Mouse (Mus musculus) heart, embryonic 12.5 days (tissue): ENCODE results near the gene Lrrc74a. TPM values are rescaled to one million over a fixed set of nuclear protein-coding genes. Genes with fewer than 3 reads are reported as not detected.

Experiments used
- ATAC-seq: fragments of 200-750 bp; cut with Nextera tagmentation; 2 replicates; pipeline ENCODE4 v1.8.0; 2017; ENCODE audit warnings: moderate TSS enrichment, moderate library complexity; ENCODE audit not compliant: insufficient number of reproducible peaks, low FRiP score
- H3K27ac ChIP-seq: fragments of 300-500 bp; sonication (generic); 2 replicates; pipeline ENCODE4 v1.5.1; 2016; ENCODE audit warnings: mild to moderate bottlenecking, moderate library complexity; ENCODE audit not compliant: poor library complexity, severe bottlenecking
- H3K27me3 ChIP-seq: fragments of 300-500 bp; sonication (generic); replicated peaks from 2 replicates; pipeline ENCODE4 v1.6.1; 2016; ENCODE audit warnings: mild to moderate bottlenecking, moderate library complexity
- H3K36me3 ChIP-seq: fragments of 300-500 bp; sonication (generic); 2 replicates; pipeline ENCODE4 v1.6.1; 2016; ENCODE audit warnings: mild to moderate bottlenecking, moderate library complexity
- H3K4me1 ChIP-seq: fragments of 300-500 bp; sonication (generic); replicated peaks from 2 replicates; pipeline ENCODE4 v1.6.1; 2016; ENCODE audit warnings: mild to moderate bottlenecking
- H3K4me2 ChIP-seq: fragments of 300-500 bp; sonication (generic); 2 replicates; pipeline ENCODE4 v1.6.1; 2016; ENCODE audit warnings: mild to moderate bottlenecking, moderate library complexity
- H3K4me3 ChIP-seq: fragments of 300-500 bp; sonication (generic); 2 replicates; pipeline ENCODE4 v1.5.1; 2016; ENCODE audit warnings: mild to moderate bottlenecking
- H3K9ac ChIP-seq: fragments of 300-500 bp; sonication (generic); 2 replicates; pipeline ENCODE4 v1.6.1; 2016; ENCODE audit warnings: mild to moderate bottlenecking, moderate library complexity
- H3K9me3 ChIP-seq: fragments of 300-500 bp; sonication (generic); replicated peaks from 2 replicates; pipeline ENCODE4 v1.6.1; 2016; ENCODE audit warnings: mild to moderate bottlenecking, moderate library complexity
- WGBS: fragments of 180-500 bp; shearing (Covaris S2); methylation state at CpG from one replicate; pipeline ENCODE4 v1.1.7; 2016; 5-methylcytosine and 5-hydroxymethylcytosine counted together
- polyA plus RNA-seq: library from polyadenylated mRNA; unstranded; fragments of >200 nt; fragmentation: Nextera tagmentation; extraction: Ambion mirVana; gene quantifications from 2 replicates; pipeline ENCODE4 v1.2.1, GENCODE M21; 2016

Lrrc74a gene
- polyA plus RNA-seq, 1 experiment from 2014 or later, result not detected

- 75% methylated on average over 2 of the region's 2 CpGs for WGBS
- Histone ChIP-seq H3K9ac (no peak overlapping the region), H3K4me1 (peaks cover 52% of the 10 kb centered on the region), H3K4me2 (no peak overlapping the region), H3K36me3 (peaks cover 16% of the 10 kb centered on the region), H3K27me3 (no peaks in the 10 kb centered on the region), H3K4me3 (no peak overlapping the region), H3K27ac (no peak overlapping the region), H3K9me3 (peaks cover 4% of the 10 kb centered on the region; the same call in 1 of the 2 replicates)
- ATAC-seq, result no peak
Measured at GRCm38 (mm10) chr12:86697996-86698395, 36.2 kb upstream of the Lrrc74a start.

- H3K27ac ChIP-seq, result no peak overlapping the region
- H3K4me2 ChIP-seq, result no peak overlapping the region
- H3K9me3 ChIP-seq, result peaks cover 4% of the 10 kb centered on the region; the same call in 1 of the 2 replicates
- peaks cover 47% of the 10 kb centered on the region for H3K4me1 ChIP-seq
- no peaks in the 10 kb centered on the region for H3K27me3 ChIP-seq
- no peak overlapping the region for H3K4me3 ChIP-seq
- no peak for ATAC-seq
- H3K9ac ChIP-seq, result no peak overlapping the region
- H3K36me3 ChIP-seq, result peaks cover 20% of the 10 kb centered on the region
Measured at GRCm38 (mm10) chr12:86698537-86698936, 35.6 kb upstream of the Lrrc74a start.

DNA sequence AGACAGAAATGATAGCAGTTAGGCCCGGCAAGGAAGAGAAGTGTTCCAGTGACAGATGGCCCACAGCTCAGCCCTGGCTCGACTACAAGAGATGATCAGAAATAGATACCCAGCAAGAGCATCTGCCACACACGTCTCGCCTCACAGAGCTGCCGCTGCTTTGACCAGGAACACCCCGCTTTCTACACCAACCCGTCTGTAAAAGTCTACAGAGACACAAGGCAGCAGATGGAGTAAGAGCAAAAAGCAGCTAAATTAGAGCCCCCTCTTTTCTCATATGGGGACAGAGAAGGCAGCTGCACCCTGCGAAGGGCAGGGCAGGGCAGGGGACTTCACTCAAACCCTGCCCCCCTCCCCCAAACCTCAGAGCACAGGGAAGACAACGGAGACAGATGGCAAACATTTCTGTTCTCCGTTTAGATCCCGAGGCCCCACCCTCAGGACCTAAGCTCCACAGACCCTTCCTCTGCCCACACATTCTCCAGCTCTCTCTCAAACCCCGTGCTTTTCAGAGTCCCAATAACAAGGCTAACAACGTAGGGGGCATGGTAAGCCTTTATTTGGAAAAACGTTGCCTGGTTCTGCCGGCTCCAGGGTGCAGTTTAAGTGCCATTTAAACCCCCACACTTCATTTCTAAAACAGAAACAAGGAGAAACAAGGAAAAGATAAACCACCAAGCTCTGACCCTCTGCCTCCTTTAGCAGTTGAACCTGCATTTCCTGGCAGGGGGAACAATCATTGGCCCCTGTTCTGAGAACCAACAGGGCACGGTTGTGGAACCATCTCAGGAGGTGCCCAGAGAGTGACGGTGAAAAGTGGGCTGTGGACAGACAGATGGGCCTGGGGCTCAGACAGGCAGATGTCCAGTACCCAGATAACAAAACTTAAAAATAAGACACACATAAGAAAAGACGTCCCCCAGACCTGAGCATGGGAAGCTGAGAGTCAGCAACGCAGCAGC lies 33.9 kb upstream of the Lrrc74a start:
- peaks cover 4% of the 10 kb centered on the region; the same call in 1 of the 2 replicates for H3K9me3 ChIP-seq
- H3K27me3 ChIP-seq, result no peaks in the 10 kb centered on the region

GRCm38 (mm10) chr12:86700927-86701310 lies 33.2 kb upstream of the Lrrc74a start:
- no peak for ATAC-seq
- peaks cover 28% of the 10 kb centered on the region for H3K36me3 ChIP-seq
- 84% methylated on average over 4 of the region's 4 CpGs for WGBS
- H3K27ac ChIP-seq, result no peak overlapping the region
- H3K9me3 ChIP-seq, result peaks cover 4% of the 10 kb centered on the region; the same call in 1 of the 2 replicates
- no peak overlapping the region for H3K9ac ChIP-seq
- no peak overlapping the region for H3K4me3 ChIP-seq
- H3K27me3 ChIP-seq, result no peaks in the 10 kb centered on the region
- peaks cover 25% of the 10 kb centered on the region for H3K4me1 ChIP-seq
- no peak overlapping the region for H3K4me2 ChIP-seq

More for the DNA sequence above, 33.9 kb upstream of the Lrrc74a start:
- Histone ChIP-seq H3K4me2 (no peak overlapping the region), H3K4me3 (no peak overlapping the region), H3K36me3 (peaks cover 28% of the 10 kb centered on the region), H3K4me1 (peaks cover 32% of the 10 kb centered on the region), H3K27ac (no peak overlapping the region), H3K9ac (peak overlapping the region; percentile 21; the same call in 1 of the 2 replicates)
- 31% methylated on average over 19 of the region's 19 CpGs for WGBS
- ATAC-seq, result no peak

DNA sequence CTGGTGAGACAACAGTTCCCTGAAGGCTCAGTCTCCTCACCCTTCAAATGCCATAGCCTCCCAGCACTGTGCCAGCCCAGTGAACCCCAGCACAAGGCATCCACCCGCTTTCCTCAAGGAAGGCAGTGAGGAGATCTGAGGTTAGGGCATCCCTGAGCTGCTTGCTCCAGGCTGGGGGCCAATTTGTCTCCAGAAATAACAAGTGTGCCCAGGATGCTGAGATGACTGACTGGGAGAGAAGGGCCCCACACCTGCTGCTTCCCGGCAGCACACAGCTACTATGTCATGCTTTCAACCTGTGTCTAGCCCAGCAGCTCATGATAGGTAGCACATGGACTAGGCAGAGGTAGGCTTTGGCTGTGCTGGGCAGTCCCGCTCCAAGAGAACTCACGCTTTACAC lies 32.7 kb upstream of the Lrrc74a start:
- no peak overlapping the region for H3K9ac ChIP-seq
- H3K4me1 ChIP-seq, result peaks cover 23% of the 10 kb centered on the region
- ATAC-seq, result no peak
- no peak overlapping the region for H3K27ac ChIP-seq
- H3K27me3 ChIP-seq, result no peaks in the 10 kb centered on the region
- 89% methylated on average over 4 of the region's 4 CpGs for WGBS
- no peak overlapping the region for H3K4me3 ChIP-seq
- H3K36me3 ChIP-seq, result peaks cover 28% of the 10 kb centered on the region
- peaks cover 4% of the 10 kb centered on the region; the same call in 1 of the 2 replicates for H3K9me3 ChIP-seq
- no peak overlapping the region for H3K4me2 ChIP-seq

- no peaks in the 10 kb centered on the region for H3K27me3 ChIP-seq
- peaks cover 23% of the 10 kb centered on the region for H3K4me1 ChIP-seq
- no peak for ATAC-seq
- H3K36me3 ChIP-seq, result peaks cover 22% of the 10 kb centered on the region
- 86% methylated on average over 3 of the region's 3 CpGs for WGBS
- no peak overlapping the region for H3K4me3 ChIP-seq
- no peak overlapping the region for H3K9ac ChIP-seq
- H3K27ac ChIP-seq, result no peak overlapping the region
- no peaks in the 10 kb centered on the region; the same call in 1 of the 2 replicates for H3K9me3 ChIP-seq
- no peak overlapping the region for H3K4me2 ChIP-seq
Measured at GRCm38 (mm10) chr12:86702690-86703089, 31.5 kb upstream of the Lrrc74a start.

- WGBS, result 75% methylated on average over 5 of the region's 5 CpGs
- ATAC-seq, result no peak
- Histone ChIP-seq H3K4me1 (peaks cover 2% of the 10 kb centered on the region; the same call in 1 of the 2 replicates), H3K9me3 (no peaks in the 10 kb centered on the region), H3K27ac (no peak overlapping the region), H3K9ac (no peak overlapping the region), H3K27me3 (no peaks in the 10 kb centered on the region), H3K36me3 (peaks cover 27% of the 10 kb centered on the region), H3K4me3 (no peak overlapping the region), H3K4me2 (no peak overlapping the region)
Measured at GRCm38 (mm10) chr12:86705843-86706242, 28.3 kb upstream of the Lrrc74a start.

GRCm38 (mm10) chr12:86714026-86714425 lies 20.1 kb upstream of the Lrrc74a start:
- no peak overlapping the region for H3K27ac ChIP-seq
- no peak for ATAC-seq
- H3K4me1 ChIP-seq, result no peaks in the 10 kb centered on the region
- no peaks in the 10 kb centered on the region for H3K27me3 ChIP-seq
- 71% methylated on average over 5 of the region's 5 CpGs for WGBS
- peaks cover 24% of the 10 kb centered on the region for H3K36me3 ChIP-seq
- no peak overlapping the region for H3K4me3 ChIP-seq
- no peak overlapping the region for H3K9ac ChIP-seq
- H3K4me2 ChIP-seq, result no peak overlapping the region
- no peaks in the 10 kb centered on the region for H3K9me3 ChIP-seq

- Histone ChIP-seq H3K4me2 (no peak overlapping the region), H3K27me3 (no peaks in the 10 kb centered on the region), H3K9me3 (no peaks in the 10 kb centered on the region), H3K36me3 (peaks cover 27% of the 10 kb centered on the region), H3K9ac (no peak overlapping the region), H3K4me3 (no peak overlapping the region), H3K27ac (no peak overlapping the region), H3K4me1 (no peaks in the 10 kb centered on the region)
- WGBS, result 41% methylated on average over 5 of the region's 5 CpGs
- ATAC-seq, result no peak
Measured at GRCm38 (mm10) chr12:86715401-86715800, 18.8 kb upstream of the Lrrc74a start.

DNA sequence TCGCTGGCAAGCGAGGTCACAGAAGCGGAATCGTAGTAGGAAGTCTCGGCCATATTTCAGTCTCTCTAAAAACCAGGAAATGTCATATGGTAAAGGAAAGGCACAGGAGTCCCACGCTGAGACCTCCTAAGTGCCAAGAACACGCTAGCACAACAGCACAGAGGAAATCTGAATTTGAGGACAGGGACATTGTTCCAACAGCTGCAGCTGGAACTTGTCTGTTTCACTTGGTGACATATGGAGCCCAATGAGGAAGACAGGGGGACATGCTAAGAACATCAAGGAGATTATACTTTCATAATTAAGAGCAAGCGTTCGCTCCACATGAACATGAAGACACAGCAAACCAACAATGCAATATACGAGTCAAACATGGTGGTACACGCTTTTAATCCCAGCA lies 17.2 kb upstream of the Lrrc74a start:
- no peaks in the 10 kb centered on the region for H3K27me3 ChIP-seq
- H3K9ac ChIP-seq, result no peak overlapping the region
- H3K9me3 ChIP-seq, result no peaks in the 10 kb centered on the region
- H3K27ac ChIP-seq, result no peak overlapping the region
- H3K4me3 ChIP-seq, result no peak overlapping the region
- peaks cover 23% of the 10 kb centered on the region for H3K36me3 ChIP-seq
- 85% methylated on average over 11 of the region's 11 CpGs for WGBS
- ATAC-seq, result no peak
- H3K4me1 ChIP-seq, result peaks cover 13% of the 10 kb centered on the region
- H3K4me2 ChIP-seq, result no peak overlapping the region

- no peak overlapping the region for H3K9ac ChIP-seq
- WGBS, result 82% methylated on average over 18 of the region's 18 CpGs
- peaks cover 26% of the 10 kb centered on the region for H3K36me3 ChIP-seq
- H3K27ac ChIP-seq, result no peak overlapping the region
- no peak overlapping the region for H3K4me3 ChIP-seq
- no peak overlapping the region for H3K4me2 ChIP-seq
- no peaks in the 10 kb centered on the region for H3K9me3 ChIP-seq
- no peaks in the 10 kb centered on the region for H3K27me3 ChIP-seq
- ATAC-seq, result no peak
- peaks cover 37% of the 10 kb centered on the region for H3K4me1 ChIP-seq
Measured at GRCm38 (mm10) chr12:86719961-86720639, 14.1 kb upstream of the Lrrc74a start.
